Mouse (Mus musculus): ENCODE measurements around the gene Il17f.

GRCm38 (mm10) chr1:20759799-20760198 is 30.6 kb downstream of the Il17f start:
- TF ChIP-seq CTCF (IDR thresholded peaks at IDR 0.05; ENCODE audit: low read depth, low read length) (no peak), EP300 (IDR thresholded peaks at IDR 0.05; ENCODE audit: insufficient read depth, low read depth, low read length) (no peak), POLR2A (IDR thresholded peaks at IDR 0.05; ENCODE audit: insufficient read depth, low read length) (no peak)
